Mouse (Mus musculus) gastrocnemius, postnatal 36 days (tissue): ENCODE measurements around the gene Tbc1d1. TPM values are rescaled to one million over a fixed set of nuclear protein-coding genes. Genes with fewer than 3 reads are reported as not detected.

ENCODE experiments used
- DNase-seq, 2 experiments: peaks; one replicate each; pipeline ENCODE4 v3.0.0; 2022
- intact Hi-C: fragments of 180-260 bp; cut with DNase I; formaldehyde crosslinking; loops from one replicate; pipeline ENCODE4 v1.15.1; 2025
- microRNA-seq, 2 experiments: library from miRNA; unstranded; fragments of <30 nt; microRNA quantifications; one replicate each; pipeline ENCODE4 v1.2.0; 2021
- total RNA-seq, 2 experiments: library from RNA; stranded (reverse); gene quantifications; 2 replicates each; pipeline ENCODE4 v1.2.3; 2021

The Tbc1d1 gene
- total RNA-seq, 2 experiments from 2014 or later = 61.5 to 63.0 TPM

GRCm38 (mm10) chr5:64400742-64401141 lies 244.6 kb downstream of the Tbc1d1 start:
- intact Hi-C loops = no loop called here
- DNase-seq = no peak

Small RNA genes within 50 kb of the gene (microRNA-seq; reads per million reads assigned to microRNA genes)
- 0 reads per million in 2 experiments for gene Gm22395

Other genes with a start within 250 kb of the Tbc1d1 start
- 10 to 100 TPM in 1 of 2 experiments, 1 to 10 TPM in 1; 9.7 to 10.2 TPM for gene Rell1, start 187.4 kb upstream of the Tbc1d1 start, total RNA-seq
- gene Pgm2, start 63.4 kb upstream of the Tbc1d1 start, total RNA-seq = 1 to 10 TPM; 2.3 to 3.2 TPM